Mouse (Mus musculus): Measurements from ENCODE around the gene Gm11146.

Gene Gm11146

DNA sequence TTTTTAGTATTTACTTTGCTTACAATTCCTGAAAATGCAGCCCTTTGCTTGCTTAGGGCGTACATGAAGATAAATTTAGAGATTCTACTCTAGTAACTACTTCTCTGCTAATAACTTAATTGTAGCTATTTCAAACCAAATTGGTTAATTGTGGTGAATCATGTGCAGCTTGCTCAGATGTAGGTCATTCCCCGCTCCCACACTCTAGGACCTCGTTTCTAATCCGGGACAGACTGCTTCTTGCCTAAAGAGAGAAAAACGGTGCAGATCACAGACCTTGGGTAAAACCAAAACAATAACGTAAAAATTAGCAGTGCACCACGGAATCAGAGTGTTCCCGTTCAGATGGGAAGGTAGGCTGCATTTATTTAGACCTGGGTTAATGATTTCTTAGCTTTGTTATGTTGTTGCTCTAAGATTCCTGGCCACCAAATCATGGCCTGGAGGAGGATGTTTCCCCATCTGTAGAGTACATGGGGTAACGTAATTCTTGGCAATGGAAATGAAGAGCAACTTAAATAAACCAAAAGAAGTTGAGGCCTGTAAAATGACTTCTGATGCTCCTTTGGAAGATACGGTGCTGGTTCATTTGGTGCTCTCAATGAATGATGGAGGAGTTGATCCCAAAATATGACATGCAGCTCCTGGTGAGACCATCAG is 45.3 kb downstream of the Gm11146 start:
- DNase-seq (ENCODE audit: low spot score), result no peak

DNA sequence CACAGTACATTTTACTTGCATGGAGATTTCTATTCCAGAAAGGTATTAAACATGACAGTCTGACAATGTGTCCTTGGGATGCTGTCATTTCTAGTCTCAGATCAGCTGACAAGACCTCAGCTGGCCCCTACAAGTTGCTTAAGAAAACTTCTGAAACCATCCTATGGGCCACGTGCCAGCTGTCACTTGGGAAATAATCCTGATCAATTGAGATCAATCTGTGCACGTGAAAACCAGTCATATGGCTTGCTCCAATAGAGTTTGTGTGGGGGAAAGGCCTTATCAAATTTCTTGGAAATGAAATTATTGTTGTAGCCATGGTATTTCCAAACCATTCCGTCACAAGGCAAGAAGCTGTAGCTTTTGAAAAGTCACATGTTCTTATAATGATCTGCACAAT is 50.8 kb downstream of the Gm11146 start:
- DNase-seq (ENCODE audit: low spot score), result no peak

All from ovary, adult 18-20 months (tissue).